Mouse (Mus musculus) cerebellum, adult 11 months (tissue): ENCODE results near the gene Tmem88.
A peak's percentile ranks its signal among the peaks of the same experiment; 100 is the strongest.

Experiments
- DNase-seq: peaks from one replicate; pipeline ENCODE4 v3.0.0; 2022

Gene Tmem88

DNA sequence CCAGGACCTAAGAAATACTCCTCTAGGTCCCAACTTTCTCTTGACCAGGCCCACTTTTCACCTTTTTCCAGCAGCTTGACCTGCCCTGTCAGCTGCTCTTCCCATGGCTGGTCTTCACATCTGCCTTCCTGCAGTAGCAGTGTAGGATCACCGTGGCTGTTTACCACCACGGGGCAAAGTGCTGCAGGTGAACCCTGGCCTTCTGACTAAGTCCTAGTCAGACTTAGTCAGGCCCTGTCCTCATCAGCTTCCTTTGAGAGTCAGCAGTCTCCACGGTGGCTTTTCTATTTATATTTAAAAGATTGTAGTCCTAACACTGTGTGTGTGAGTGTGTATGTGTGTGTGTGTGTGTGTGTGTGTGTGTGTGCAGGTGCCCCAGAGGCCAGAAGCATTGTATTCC, 20.3 kb downstream of the Tmem88 start:
- no peak for DNase-seq

DNA sequence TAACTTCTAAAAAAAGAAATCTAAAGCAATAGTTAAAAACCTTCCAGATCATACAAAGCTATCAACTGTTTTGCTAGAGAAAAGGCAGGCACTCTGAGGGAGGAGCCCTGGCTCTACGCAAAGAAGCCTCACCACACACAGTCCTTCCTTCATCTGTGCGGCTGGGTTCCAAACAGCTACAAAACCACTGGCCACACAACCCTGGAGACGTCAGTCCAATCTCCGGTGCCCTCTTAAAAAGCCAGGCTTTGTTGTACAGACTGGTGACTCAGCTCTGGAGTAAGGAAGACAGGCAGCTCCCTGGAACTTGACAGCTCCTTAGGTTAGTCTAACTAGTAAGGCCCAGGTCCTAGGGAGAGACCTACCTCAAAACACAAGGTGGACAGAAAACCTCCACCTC, 22.4 kb downstream of the Tmem88 start:
- DNase-seq = no peak

DNA sequence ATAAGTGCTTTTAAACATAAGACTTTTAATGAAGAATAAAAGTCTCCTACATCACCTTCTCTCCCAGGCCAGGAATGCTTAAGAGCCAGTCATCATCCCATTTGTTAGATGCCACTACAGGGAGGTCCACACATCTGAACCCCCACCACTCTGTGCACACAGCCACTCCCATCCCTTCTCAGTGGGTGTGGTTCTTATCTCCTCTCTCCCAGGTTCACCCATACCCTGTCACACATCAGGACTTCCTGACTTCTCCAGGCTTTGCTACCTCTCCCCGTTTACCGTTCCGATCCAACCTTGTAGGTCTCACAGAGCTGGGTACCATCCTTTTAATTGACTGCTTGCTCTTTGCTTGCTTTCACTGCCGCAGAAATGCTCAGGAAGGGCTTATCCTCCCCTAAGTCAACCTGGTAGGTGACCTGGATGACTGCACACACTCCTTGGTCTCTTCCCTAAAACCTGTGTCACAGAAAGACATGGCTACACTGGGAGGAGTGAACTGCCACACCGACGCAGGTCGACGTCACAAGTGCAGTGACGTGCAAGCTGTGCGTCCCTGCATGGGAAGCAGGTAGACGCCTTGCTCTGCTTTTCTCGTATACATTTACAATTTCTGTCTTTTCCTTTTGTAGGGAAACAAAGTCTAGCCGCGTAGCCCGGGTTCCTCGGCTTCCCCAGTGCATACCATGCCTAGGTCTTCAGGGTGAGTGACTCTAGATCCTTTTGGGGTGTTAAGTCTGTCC, 24.6 kb downstream of the Tmem88 start:
- no peak for DNase-seq

- no peak for DNase-seq
Measured at GRCm38 (mm10) chr11:69372780-69373170, 25.3 kb downstream of the Tmem88 start.

DNA sequence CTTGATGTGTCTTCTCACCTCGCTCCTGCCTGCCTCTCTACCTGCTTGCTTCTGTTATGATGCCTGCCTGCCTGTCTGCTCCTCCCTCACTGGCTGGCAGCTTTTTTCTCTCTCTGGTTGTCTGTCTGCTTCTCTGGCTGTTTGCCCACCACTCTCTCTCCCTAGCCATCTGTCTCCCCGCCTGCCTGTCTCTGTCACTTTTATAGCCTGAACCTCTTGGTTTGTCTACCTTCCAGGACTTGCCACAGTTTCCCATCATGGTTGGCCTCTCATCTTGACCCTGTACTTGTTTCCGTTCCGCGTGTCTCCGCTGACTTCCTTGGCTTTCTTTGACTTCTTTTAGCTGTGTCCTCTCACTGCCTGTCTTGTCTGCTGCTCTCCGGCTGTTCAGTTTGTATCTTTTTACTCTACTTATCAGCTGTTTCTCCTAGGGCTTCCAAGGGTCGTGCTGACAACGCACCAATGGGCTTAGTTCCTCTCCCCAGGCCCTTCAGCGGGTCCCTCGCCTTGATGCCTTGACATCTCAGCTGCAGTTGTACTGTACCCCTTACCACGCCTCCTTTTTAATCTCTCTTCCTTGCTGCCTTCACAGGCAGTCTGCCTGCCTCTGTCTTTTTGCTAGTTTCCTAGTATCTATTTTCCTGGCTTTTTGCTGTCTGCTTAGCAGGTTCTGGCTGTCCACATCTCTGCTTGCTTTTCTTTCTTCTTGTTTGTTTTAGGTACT, 25.8 kb downstream of the Tmem88 start:
- peak; percentile 89 for DNase-seq

- DNase-seq = no peak
Measured at GRCm38 (mm10) chr11:69371601-69372000, 26.4 kb downstream of the Tmem88 start.

DNA sequence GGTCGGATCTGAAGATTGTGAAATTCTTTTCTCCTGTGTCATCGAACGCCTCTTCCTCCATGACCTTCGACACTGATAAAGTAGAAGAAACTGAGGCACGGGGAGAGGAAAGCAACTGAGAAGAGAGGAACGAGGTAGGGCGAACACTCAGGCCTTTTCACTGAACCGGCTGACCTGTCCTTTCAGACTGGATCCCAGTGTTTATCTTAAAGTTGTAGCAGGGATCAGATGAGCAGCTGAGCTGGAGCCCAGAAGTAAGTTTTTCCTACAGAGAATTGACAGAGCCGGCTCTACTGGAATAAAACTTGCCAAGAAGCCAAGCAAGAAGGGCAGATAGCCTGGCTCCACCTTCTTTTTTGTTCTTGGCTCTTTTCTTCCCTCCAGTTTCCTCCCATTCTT, 27.2 kb downstream of the Tmem88 start:
- DNase-seq = no peak

- DNase-seq = no peak
Measured at GRCm38 (mm10) chr11:69369990-69370816, 27.8 kb downstream of the Tmem88 start.

DNA sequence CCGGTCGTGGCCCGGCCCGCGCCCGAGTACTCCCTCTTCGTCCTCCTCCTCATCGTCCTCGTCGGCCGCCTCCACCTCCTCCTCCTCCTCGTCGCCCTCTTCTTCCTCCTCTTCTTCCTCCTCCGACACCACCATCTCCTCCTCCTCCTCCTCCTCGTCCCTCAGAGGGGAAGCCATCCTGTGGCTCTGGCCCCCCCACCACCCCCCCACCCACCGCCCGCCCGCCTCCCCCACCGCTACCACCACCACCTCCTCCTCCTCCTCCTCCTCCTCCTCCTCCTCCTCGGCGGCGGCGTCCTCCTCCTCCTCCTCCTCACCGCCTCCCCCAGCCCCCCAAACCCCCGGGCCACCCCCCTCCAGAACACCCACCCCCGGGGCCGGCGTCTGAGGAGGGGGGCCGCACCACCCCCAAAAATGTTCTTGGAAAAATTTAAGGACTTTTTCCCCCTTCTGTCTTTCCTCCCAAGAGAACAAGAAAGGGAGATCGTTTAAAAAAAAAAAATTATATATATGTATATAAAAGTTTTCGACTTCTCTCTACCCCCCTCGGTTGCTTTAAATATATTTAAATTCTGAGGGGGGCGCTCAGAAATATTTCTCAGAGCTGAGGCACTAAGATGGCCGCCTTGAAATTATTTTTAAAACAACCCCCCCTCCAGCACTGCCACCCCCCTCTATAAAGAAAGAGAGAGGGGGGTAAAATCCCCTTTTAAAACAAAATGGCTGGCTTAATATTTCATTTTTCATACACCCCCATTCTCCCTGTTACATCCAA, 28.6 kb downstream of the Tmem88 start, which contains the start of gene Chd3:
TSS of gene Chd3 (minus strand) at position 192 of the 775 bp plus-strand sequence.
- no peak for DNase-seq

- peak; percentile 51 for DNase-seq
Measured at GRCm38 (mm10) chr11:69368356-69369214, 29.4 kb downstream of the Tmem88 start.

DNA sequence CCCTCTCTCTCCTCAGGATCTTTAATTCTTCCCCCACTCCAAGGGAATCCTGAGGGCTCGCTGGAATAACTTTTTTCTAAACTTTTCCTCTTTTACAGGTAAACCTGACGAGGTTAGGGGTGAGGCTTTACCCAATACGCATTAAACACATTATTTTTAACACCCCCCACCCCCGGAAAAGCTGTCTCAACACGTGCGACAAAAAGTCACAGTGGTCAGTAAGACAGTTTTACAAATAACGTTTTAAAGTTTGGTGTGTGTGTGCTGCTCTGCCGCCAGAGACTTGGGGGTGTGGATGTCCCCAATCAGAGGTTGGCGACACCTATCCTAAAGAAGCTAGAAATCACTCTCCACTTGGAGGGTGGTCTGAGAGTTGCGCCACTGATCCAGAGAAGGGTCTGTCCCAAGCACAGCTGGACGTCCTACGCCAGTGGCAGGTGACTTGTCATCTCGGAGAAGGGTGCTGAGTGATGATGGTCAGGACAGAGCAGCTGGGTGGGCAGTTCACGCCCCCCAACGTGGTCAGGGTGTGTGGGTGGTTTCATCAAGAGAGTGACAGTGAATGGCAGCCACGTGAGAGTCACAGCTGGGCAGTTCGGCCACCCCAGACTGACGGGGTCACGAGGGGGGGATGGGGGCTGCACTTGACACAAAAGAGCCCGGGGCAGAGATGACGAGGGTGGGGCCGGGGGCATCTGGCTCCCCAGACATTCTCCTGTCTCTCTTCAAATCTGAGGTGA, 30.2 kb downstream of the Tmem88 start:
- no peak for DNase-seq

- no peak for DNase-seq
Measured at GRCm38 (mm10) chr11:69366855-69367615, 31.0 kb downstream of the Tmem88 start.

- DNase-seq = peak; percentile 75
Measured at GRCm38 (mm10) chr11:69366157-69366854, 31.7 kb downstream of the Tmem88 start.

- no peak for DNase-seq
Measured at GRCm38 (mm10) chr11:69365722-69366121, 32.3 kb downstream of the Tmem88 start.

- peak; percentile 88 for DNase-seq
Measured at GRCm38 (mm10) chr11:69364910-69365309, 33.1 kb downstream of the Tmem88 start.

DNA sequence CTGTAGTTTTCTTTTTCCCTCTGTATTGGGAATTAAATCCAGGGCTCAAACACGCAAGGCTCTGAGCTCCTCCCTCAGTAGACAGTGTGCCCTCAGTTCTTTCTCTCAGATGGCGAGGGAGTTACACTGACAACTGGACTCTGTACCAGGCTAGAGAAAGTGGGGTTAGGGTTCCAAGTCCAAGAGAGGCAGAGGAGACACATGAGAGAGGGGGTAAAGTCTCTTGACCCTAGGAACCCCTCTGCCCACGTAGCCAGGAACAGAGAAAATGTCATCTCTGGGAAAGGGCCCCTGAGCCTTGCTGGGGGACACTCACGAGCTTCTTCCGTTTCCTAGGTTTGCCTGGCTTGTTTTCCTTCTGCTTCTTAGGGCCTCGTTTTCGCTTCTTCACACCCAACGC, 33.7 kb downstream of the Tmem88 start:
- DNase-seq = no peak

- DNase-seq = no peak
Measured at GRCm38 (mm10) chr11:69362479-69362878, 35.6 kb downstream of the Tmem88 start.

DNA sequence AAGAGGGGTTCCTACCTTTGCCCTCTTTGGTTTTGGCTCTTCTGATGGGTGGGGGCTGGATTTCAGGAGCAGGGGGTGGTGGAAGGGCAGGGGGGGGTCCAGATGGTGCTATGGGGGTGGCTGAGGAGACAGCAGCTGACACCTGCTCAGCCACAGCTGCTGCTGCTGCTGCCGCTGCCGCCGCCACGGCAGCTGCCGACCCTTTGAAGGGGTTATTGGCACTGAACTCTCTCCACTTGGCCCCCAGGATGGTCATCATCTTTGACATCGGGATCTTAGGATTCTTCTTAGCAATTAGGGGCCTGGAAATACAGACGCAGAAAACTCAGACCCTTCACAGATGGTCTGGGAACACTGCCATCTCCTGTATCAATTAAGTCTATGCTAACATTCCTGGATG, 36.0 kb downstream of the Tmem88 start:
- DNase-seq = no peak

- DNase-seq = no peak
Measured at GRCm38 (mm10) chr11:69357690-69358089, 40.3 kb downstream of the Tmem88 start.
